Mouse (Mus musculus): ENCODE data around the gene Dync2li1. TPM values are rescaled to one million over a fixed set of nuclear protein-coding genes. Genes with fewer than 3 reads are reported as not detected.
A peak's percentile ranks its signal among the peaks of the same experiment; 100 is the strongest.

Gene Dync2li1
- polyA plus RNA-seq, 1 experiment, result 23.0 TPM

- no peak for DNase-seq (ENCODE audit: low read depth)
- TF ChIP-seq CTCF (IDR thresholded peaks at IDR 0.05; ENCODE audit: borderline replicate concordance, extremely low read depth, insufficient read depth, insufficient read length), result no peak
- no peak for TF ChIP-seq POLR2A (IDR thresholded peaks at IDR 0.05; ENCODE audit: borderline replicate concordance, extremely low read depth, insufficient read depth, insufficient read length, poor library complexity, severe bottlenecking)
Measured at GRCm38 (mm10) chr17:84667848-84668247, 41.6 kb downstream of the Dync2li1 start.

GRCm38 (mm10) chr17:84672376-84673369 is 46.4 kb downstream of the Dync2li1 start:
- TF ChIP-seq POLR2A (IDR thresholded peaks at IDR 0.05; ENCODE audit: borderline replicate concordance, extremely low read depth, insufficient read depth, insufficient read length, poor library complexity, severe bottlenecking) (no peak), CTCF (IDR thresholded peaks at IDR 0.05; ENCODE audit: borderline replicate concordance, extremely low read depth, insufficient read depth, insufficient read length) (no peak)
- DNase-seq (ENCODE audit: low read depth), result no peak

DNA sequence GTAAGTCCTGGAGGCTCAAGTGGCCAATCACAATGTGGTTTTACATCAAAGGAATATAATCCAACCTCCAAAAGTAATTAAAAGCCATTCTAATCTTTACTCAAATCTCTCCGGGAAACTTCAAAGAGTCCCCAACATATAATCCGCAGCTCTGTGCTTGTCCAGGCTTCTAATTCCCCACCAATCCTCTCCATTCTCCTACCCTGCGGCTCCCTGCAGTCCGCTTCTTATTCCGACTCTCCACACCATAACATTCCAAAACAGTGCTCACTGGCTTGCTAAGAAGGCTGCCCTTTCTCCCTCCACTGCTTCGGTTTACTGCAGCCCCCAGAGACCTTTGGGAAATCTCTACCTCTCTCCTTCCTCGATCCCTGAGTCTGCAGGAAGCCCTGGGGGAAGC is 47.8 kb downstream of the Dync2li1 start:
- peak; percentile 56 for DNase-seq (ENCODE audit: low read depth)
- TF ChIP-seq CTCF (IDR thresholded peaks at IDR 0.05; ENCODE audit: borderline replicate concordance, extremely low read depth, insufficient read depth, insufficient read length), result no peak
- TF ChIP-seq POLR2A (IDR thresholded peaks at IDR 0.05; ENCODE audit: borderline replicate concordance, extremely low read depth, insufficient read depth, insufficient read length, poor library complexity, severe bottlenecking), result no peak

GRCm38 (mm10) chr17:84675204-84675603 is 48.9 kb downstream of the Dync2li1 start:
- no peak for DNase-seq (ENCODE audit: low read depth)

GRCm38 (mm10) chr17:84675951-84676366 is 49.7 kb downstream of the Dync2li1 start, which contains the start of gene Abcg8:
Gene Abcg8, plus strand, starts transcription at chr17:84676302.
- TF ChIP-seq POLR2A (IDR thresholded peaks at IDR 0.05; ENCODE audit: borderline replicate concordance, extremely low read depth, insufficient read depth, insufficient read length, poor library complexity, severe bottlenecking) (no peak), CTCF (IDR thresholded peaks at IDR 0.05; ENCODE audit: borderline replicate concordance, extremely low read depth, insufficient read depth, insufficient read length) (no peak)
- DNase-seq (ENCODE audit: low read depth), result peak; percentile 57

More at GRCm38 (mm10) chr17:84675204-84675603, 48.9 kb downstream of the Dync2li1 start:
- TF ChIP-seq POLR2A (IDR thresholded peaks at IDR 0.05; ENCODE audit: borderline replicate concordance, extremely low read depth, insufficient read depth, insufficient read length, poor library complexity, severe bottlenecking) (no peak), CTCF (IDR thresholded peaks at IDR 0.05; ENCODE audit: borderline replicate concordance, extremely low read depth, insufficient read depth, insufficient read length) (no peak)

DNA sequence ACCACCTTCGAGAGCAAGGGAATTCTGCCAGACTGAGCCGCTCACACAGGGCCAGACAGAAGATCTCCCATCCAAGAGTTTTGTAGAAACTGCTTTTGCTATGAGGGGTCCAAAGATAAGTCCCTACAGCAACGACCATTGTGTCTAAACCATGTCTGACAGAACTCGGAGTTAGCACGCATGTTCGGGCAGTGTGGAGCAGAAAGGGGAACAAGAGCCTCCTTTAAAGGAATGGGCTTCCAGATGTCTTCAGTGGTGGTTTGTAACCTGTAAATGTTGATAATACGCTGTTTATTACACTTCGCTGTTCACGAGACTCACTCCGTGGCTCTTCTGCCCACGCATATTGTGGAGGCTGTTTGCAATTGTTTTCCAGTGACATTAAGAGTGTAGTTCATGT is 51.3 kb downstream of the Dync2li1 start:
- TF ChIP-seq POLR2A (IDR thresholded peaks at IDR 0.05; ENCODE audit: borderline replicate concordance, extremely low read depth, insufficient read depth, insufficient read length, poor library complexity, severe bottlenecking), result no peak
- no peak for TF ChIP-seq CTCF (IDR thresholded peaks at IDR 0.05; ENCODE audit: borderline replicate concordance, extremely low read depth, insufficient read depth, insufficient read length)
- no peak for DNase-seq (ENCODE audit: low read depth)

- no peak for DNase-seq (ENCODE audit: low read depth)
- TF ChIP-seq POLR2A (IDR thresholded peaks at IDR 0.05; ENCODE audit: borderline replicate concordance, extremely low read depth, insufficient read depth, insufficient read length, poor library complexity, severe bottlenecking), result no peak
- no peak for TF ChIP-seq CTCF (IDR thresholded peaks at IDR 0.05; ENCODE audit: borderline replicate concordance, extremely low read depth, insufficient read depth, insufficient read length)
Measured at GRCm38 (mm10) chr17:84681670-84682069, 55.4 kb downstream of the Dync2li1 start.

DNA sequence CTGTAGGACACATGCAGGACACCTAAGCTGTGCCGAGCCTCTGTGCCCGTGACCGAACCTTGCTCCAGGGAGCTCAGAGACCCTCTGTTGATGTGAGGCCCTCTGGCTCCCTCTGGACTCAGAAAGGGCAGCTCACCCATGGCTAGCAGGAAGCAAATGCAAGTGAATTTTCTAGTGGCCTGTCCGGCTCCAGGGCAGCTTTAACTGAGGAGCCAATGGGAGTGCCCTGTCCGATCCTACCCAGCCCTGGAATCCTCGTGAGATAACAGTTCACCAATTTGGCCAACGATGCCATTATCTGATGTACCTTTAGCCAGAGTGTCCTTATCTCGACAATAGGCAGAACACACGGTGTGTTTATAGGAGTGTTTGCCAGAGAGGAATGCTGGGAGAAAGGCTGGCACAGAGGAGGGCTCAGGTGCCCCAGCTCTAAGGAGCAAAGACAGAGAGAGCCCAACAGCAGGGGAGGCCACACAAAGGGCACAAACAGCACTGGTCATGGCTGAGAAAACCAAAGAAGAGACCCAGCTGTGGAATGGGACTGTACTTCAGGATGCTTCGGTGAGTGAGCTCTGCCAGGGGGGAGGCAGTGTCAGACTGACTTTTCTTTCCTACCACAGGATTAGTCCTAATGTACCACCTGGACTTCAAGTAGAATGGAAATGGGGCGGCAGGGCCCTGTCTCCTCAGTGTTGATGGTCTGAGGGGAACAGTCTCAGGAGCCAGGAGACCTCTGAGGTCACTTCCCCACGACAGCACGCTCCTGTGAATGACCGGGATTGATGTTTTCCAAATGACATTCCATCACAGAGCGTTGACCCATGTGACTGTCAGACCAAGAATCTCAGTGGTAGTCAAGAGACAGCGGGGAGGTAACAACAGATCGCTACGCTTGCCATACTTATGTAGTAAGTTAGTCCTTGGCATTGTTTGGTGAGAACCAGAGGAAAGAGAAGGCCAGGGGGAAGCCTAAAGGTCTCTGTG is 56.7 kb downstream of the Dync2li1 start, which contains the start of gene Abcg5:
Abcg5 (minus strand) TSS at position 278 of the 984 bp plus-strand sequence.
- TF ChIP-seq POLR2A (IDR thresholded peaks at IDR 0.05; ENCODE audit: borderline replicate concordance, extremely low read depth, insufficient read depth, insufficient read length, poor library complexity, severe bottlenecking), result no peak
- TF ChIP-seq CTCF (IDR thresholded peaks at IDR 0.05; ENCODE audit: borderline replicate concordance, extremely low read depth, insufficient read depth, insufficient read length), result no peak
- DNase-seq (ENCODE audit: low read depth), result no peak

DNA sequence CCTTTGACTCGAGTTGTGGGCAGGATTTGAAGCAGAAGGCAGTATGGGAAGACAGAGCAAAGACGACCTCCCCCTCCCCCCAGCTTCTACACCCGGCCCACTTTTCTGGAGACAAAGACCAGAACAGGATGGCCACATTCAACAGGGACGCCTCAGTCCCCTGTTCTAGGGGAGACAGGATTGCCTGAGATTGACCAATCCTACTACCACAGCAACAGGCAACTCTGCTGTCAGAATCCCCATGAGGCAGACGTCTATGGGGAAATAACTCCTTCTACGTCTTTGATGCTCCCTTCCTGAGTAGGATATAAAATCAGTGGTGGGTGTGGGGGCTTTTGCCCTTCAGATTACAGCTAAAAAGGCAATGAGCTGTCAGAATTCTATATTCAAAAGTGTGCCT is 58.0 kb downstream of the Dync2li1 start:
- no peak for DNase-seq (ENCODE audit: low read depth)
- TF ChIP-seq POLR2A (IDR thresholded peaks at IDR 0.05; ENCODE audit: borderline replicate concordance, extremely low read depth, insufficient read depth, insufficient read length, poor library complexity, severe bottlenecking) (no peak), CTCF (IDR thresholded peaks at IDR 0.05; ENCODE audit: borderline replicate concordance, extremely low read depth, insufficient read depth, insufficient read length) (no peak)

GRCm38 (mm10) chr17:84685286-84685685 is 59.0 kb downstream of the Dync2li1 start:
- TF ChIP-seq POLR2A (IDR thresholded peaks at IDR 0.05; ENCODE audit: borderline replicate concordance, extremely low read depth, insufficient read depth, insufficient read length, poor library complexity, severe bottlenecking) (no peak), CTCF (IDR thresholded peaks at IDR 0.05; ENCODE audit: borderline replicate concordance, extremely low read depth, insufficient read depth, insufficient read length) (no peak)

GRCm38 (mm10) chr17:84687994-84688393 is 61.7 kb downstream of the Dync2li1 start:
- TF ChIP-seq CTCF (IDR thresholded peaks at IDR 0.05; ENCODE audit: borderline replicate concordance, extremely low read depth, insufficient read depth, insufficient read length) (no peak), POLR2A (IDR thresholded peaks at IDR 0.05; ENCODE audit: borderline replicate concordance, extremely low read depth, insufficient read depth, insufficient read length, poor library complexity, severe bottlenecking) (no peak)
- DNase-seq (ENCODE audit: low read depth), result no peak

More at GRCm38 (mm10) chr17:84685286-84685685, 59.0 kb downstream of the Dync2li1 start:
- no peak for DNase-seq (ENCODE audit: low read depth)

Measured in brain, embryonic 14.5 days (tissue).